Mouse (Mus musculus) heart, postnatal 36 days (tissue): ENCODE measurements at regions not wholly inside any gene's neighbourhood (a gene's known extent, or its start where the extent isn't known, plus 50 kb on each side); places are given as distances from the start of the nearest gene placed in this dataset.

Experiments used
- DNase-seq, 2 experiments: peaks; one replicate each; pipeline ENCODE4 v3.0.0; 2021 to 2022
- intact Hi-C: fragments of 180-260 bp; cut with DNase I; formaldehyde crosslinking; loops from one replicate; pipeline ENCODE4 v1.15.1; 2025

DNA sequence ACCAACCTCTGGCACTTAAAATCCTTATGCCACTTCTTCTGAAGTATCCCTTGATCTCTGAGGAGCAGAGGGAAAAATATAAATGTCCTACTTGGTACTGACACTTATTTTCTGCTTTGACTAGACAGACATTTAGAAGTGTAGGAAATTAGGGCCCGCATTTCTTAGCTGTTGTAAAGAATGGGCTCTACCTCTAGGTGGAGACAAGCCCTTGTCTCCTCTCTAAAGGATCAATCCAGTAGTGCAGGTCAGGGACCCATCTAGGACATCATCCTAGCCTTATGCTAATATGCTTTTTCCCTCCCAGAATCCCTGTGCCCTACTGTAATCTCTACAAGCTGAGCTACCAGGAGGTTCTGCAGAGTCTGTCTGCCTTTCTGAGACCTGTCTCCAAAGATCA, 541.1 kb downstream of the Plod2 start:
- intact Hi-C loops, result no loop called here
- no peak for DNase-seq

DNA sequence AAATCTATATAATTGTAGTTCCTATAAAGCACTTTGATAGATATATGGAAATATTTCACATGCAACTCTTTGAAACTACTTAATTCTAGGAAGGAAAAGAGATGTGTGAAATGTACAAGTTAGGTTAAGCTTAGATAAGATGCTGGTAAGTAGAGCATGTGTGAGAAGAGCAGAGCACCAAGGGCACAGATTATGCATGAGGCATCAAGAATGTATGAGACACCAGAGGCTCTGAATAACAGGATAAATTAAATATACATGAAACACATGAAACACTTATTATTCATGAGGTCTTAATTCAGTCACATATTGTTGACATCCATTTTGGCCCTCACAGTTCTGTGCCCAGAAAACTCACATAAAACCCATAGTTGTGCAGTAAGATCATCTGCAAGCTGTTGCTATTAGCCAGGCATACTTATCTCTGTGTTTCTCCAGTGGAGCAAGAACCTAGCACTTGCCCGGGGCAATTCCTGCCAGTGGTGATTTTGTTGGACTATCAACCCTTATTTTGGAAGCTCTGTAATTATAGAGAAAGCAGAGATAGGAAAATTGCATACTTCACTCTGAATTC, 556.1 kb downstream of the Plod2 start:
- intact Hi-C loops, result no loop called here

DNA sequence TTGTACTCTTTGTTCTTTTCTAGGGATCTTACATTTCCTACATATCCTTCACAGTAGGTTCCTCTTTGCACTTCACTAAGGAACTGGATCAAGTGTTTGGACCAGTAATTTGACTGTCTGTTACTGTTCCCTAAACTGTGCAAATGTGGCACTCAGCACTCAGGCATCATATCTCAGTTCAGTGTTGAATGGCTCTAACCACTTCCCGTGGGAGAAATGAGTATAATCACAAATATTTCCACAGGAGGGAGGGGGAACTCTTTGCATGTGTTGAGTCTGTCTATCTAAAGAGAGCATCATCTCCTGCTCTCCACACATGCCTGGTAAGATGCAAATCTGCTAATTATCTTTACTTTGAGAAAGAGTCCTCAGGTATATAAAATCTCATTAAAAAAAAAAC, 588.5 kb downstream of the Plod2 start:
- intact Hi-C loops, result no loop called here
- no peak for DNase-seq

More for the DNA sequence above, 556.1 kb downstream of the Plod2 start:
- DNase-seq, result no peak

DNA sequence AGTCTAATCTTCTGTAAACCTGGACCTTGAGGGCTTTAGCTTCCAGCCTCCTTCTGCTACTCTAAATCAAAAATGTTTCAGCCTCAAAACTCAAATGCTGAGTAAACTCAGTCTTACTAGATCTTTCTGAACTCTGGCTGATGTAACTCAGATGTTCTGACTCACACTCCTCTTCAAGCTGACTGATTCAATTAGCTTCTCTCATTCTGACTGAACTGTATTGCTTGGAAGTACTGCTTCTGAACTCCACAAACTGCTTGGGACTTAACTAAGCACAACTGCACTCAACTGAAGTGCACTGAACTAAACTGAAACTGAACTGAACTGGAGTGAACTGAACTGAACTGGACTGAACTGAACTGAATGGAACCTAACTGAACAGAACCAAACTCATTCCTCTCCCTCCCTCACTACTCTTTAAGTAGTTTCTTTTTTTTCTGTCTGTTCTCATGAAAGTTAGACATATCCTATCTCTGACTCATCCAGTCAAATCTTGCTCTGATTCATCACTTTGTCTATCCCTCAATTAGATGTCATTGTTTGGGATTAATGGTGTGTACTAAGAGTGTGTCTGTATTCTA, 589.7 kb downstream of the Plod2 start:
- DNase-seq, result no peak
- intact Hi-C loops, result no loop called here

DNA sequence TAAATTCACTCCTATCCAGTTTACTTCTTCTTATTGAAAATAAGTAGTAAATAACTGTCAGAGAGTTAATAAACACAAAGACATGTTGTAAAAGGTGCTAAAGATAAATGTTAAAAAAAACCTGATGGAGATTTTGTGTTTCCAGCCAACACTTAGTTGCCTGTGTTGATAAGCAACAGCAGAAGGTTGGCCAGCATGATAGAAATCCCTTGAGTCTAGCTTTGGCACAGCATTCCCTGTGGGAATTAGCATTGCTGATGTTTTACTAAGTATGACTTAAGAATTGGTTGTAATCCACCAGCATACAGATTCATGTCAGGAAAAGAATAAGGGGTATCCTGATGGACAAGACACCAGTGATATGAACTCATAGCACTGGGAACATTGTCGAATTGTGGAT, 594.3 kb downstream of the Plod2 start:
- no peak for DNase-seq
- intact Hi-C loops, result no loop called here

DNA sequence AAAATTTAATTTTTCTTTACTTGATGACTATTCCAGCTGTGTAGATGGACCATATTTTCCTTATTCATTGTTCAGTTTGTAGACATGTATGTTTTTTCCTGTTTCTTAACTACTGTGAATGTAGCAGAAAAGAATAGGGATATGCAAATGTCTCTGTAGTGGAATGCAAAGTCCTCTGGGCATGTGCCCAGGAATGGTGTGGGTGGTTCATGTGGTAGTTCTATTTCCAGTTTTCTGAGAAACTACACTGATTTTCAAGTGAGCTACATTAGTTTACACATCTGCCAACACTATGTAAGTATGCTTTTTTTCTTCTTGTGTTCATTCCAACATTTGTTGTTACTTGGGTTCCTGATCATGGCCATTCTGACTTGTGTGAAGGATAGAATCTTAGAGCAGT, 628.0 kb downstream of the Plod2 start:
- intact Hi-C loops, result no loop called here
- no peak for DNase-seq

DNA sequence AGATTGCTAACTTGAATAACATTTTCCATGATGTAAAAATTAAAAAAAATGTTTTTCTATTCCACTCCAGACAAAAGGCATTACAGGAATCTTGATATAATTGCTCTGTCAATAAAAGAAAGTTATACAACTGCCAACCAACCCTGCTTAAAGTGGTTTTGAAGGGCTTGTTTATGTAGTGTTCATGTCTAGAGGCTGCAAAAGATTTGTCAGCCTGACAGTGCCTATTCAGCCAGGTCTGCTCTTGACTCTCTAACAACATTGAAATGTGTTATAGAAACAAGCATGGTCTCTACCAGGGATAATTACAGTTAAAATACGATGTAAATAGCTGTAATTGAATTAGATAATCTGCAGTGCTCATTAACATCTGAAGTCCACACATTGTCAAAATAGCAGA, 644.6 kb downstream of the Plod2 start:
- no peak for DNase-seq
- intact Hi-C loops, result no loop called here

DNA sequence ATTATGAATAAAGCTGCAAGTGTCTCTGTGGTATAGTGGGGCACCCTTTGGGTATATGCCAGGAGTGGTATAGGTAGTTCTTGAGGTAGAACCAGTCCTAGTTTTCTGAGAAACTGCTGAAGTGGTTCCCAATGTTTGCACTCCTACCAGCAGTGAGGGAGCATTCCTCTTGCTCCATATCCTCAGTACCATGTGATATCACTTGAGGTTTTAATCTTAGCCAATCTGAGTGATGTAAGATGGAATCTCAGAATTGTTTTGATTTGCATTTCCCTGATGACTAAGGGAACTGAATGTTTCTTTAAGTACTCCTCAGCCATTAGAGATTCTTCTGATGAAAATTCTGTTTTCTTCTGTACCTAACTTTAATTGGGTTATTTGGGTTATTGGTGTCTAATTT, 690.5 kb downstream of the Plod2 start:
- intact Hi-C loops, result no loop called here
- no peak for DNase-seq

DNA sequence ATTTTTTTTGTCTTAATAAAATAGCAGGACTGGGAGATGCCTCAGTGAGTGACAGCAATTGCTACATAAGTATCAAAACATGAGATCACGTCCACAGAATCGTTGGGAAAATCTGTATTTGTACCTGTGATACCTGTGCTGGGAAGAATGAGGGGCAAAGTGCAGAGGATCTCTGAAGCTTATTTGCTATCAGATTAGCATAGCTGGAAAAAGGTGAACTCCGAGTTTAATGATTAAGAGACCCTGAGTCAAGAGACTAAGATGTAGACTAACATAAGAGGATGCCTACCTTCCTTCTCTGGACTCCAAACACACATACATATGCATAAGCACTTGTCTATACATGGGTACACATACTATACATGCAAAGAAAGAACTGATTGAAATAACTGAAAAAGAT, 710.1 kb downstream of the Plod2 start:
- intact Hi-C loops, result no loop called here
- DNase-seq, result no peak

DNA sequence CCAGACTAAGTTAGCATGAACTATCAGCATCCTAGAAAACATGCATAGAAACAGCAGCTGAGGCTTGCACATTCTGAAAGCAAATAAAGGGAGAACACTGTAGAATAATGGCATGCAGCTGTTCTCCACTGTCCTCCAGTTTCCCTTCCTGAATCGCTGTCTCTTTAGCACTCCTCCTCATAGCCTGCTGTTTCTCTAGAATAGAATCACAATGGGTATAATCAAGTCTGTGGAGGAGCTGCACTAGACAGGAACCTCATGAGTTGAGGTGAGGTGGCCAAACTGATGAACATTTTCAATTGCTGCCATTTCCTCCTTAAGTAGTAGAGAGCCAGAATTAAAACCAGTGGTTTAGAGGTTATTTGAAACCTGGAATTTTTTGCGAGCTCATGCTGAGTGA, 755.3 kb downstream of the Plod2 start:
- DNase-seq, result no peak
- intact Hi-C loops, result no loop called here

DNA sequence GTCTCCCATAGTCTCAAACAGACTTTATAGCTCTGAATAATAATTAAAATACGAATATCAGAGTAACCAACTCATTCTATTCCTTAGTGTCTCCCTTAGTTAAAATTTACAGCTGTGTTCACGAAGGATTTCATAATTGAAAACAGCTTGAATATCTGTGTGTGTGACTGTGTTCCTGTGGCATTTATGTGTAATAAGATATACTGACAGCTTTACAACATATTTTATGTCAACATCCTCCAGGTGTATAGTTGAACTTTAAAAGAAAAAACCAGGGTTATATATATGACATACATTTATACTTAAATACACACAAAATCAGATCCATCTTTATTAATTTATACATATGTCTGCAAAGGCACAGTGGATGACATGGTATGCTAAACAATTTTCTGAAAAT, 764.7 kb downstream of the Plod2 start:
- intact Hi-C loops, result no loop called here
- no peak for DNase-seq

DNA sequence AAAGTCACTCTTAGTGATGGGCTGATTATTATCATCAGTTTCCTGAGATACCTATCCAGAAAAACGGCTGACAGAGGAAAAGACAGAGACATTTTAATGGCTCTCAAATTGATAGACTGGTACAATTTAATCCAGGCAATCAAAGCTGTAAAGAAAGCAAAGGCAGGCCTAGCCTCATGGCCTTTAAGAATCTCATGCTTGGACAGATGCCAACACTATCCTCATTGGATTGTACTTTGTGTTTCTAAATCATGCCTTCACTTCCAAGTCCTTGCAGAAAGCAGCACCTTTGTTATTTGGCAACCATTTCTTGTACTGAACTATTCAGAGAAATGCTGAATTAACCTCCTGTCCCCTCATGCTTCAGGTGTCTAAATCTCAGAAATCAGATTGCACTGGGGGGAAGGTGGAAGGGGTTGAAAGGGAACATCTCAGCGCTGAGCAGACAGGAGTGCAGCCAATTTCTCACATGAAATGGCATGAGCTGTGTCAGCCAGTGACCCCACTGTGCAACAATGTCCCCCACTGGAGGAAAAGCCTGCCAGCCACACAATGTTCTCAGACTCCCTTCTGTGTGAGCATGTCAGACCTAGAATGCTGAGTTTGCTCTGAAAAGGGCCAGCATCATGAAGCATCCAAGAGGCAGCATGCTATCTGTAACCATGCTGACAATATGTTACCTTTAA, 787.1 kb downstream of the Plod2 start:
- DNase-seq, result no peak
- intact Hi-C loops, result no loop called here
